ENCODE assay signal across 23 mouse cellular contexts in genomic region chr11:49261313-49261855, GRCm38 (mm10). TPM values are rescaled to one million over a fixed set of nuclear protein-coding genes. Genes with fewer than 3 reads are reported as not detected.
DNase-seq lines count a peak whose midpoint lies in the region; ATAC-seq and TF ChIP-seq lines count a peak whose summit lies in the region.
"Had no signal": no experiment of that assay in that cellular context is flagged by ENCODE, and none has a peak within 500 bp of the region (broad histone marks: within the 10 kb centered on the region; RNA-seq: fewer than 3 reads in every experiment).

No protein-coding gene starts in this region.

- no peak overlapping the region for H3K4me2 ChIP-seq in heart, embryonic 16.5 days (ENCODE audit: low read depth, low read length)
- no peak overlapping the region for H3K4me2 ChIP-seq in embryonic facial prominence, embryonic 15.5 days (replicated peaks)
- H3K4me2 ChIP-seq: forebrain, embryonic 13.5 days; limb, embryonic 15.5 days; lung, embryonic 14.5 days; midbrain, embryonic 15.5 days; stomach, embryonic 15.5 days had no signal

- H3K4me1 ChIP-seq in heart, embryonic 16.5 days (ENCODE audit: control insufficient read depth, insufficient read depth, low read length), result peaks cover 13% of the 10 kb centered on the region
- peaks cover 46% of the 10 kb centered on the region for H3K4me1 ChIP-seq in E14TG2a.4 (replicated peaks; ENCODE audit: low read depth, low read length)
- H3K4me1 ChIP-seq in embryonic facial prominence, embryonic 15.5 days, result no peaks in the 10 kb centered on the region
- H3K4me1 ChIP-seq: forebrain, embryonic 13.5 days; midbrain, embryonic 15.5 days had no signal

- peaks cover 26% of the 10 kb centered on the region for H3K36me3 ChIP-seq in heart, embryonic 16.5 days (ENCODE audit: control insufficient read depth, insufficient read depth)
- H3K36me3 ChIP-seq in E14TG2a.4 (ENCODE audit: insufficient read depth, low read length), result peaks cover 4% of the 10 kb centered on the region; the same call in 1 of the 2 replicates
- peaks cover 30% of the 10 kb centered on the region for H3K36me3 ChIP-seq in embryonic facial prominence, embryonic 15.5 days

- DNase-seq in heart, postnatal 14 days, result no peak
- DNase-seq in kidney, postnatal 10 days, result peak; percentile 45
- DNase-seq in left cerebral cortex, postnatal 36 days (ENCODE audit: low spot score in 2 of 2), result no peak
- no peak for DNase-seq in adrenal gland, adult 18-20 months (ENCODE audit: low spot score in 2 of 2)
- DNase-seq: cerebellum, adult 9-11 months; layer of hippocampus, adult 9-11 months; lung, embryonic 14.5 days; spleen, adult 18-20 months; thymus, adult 2 months had no signal

- intact Hi-C loops in heart, postnatal 14 days (cut with DNase I), result loop anchor here (10.0 kb wide), 1 partner anchor 467 kb away; no protein-coding TSS in a partner anchor
- intact Hi-C loops in left cerebral cortex, postnatal 36 days (cut with DNase I), result no loop called here

- H3K9ac ChIP-seq in heart, embryonic 16.5 days (ENCODE audit: low read length), result no peak overlapping the region
- no peak overlapping the region for H3K9ac ChIP-seq in embryonic facial prominence, embryonic 15.5 days
- H3K9ac ChIP-seq: forebrain, embryonic 13.5 days; limb, embryonic 15.5 days; lung, embryonic 14.5 days; midbrain, embryonic 15.5 days; stomach, embryonic 15.5 days had no signal

- no peak overlapping the region for H3K4me3 ChIP-seq in heart, embryonic 16.5 days (ENCODE audit: low read length)
- peak overlapping the region; percentile 70 for H3K4me3 ChIP-seq in E14TG2a.4 (replicated peaks; ENCODE audit: low read length)
- no peak overlapping the region for H3K4me3 ChIP-seq in embryonic facial prominence, embryonic 15.5 days (replicated peaks)
- H3K4me3 ChIP-seq: forebrain, embryonic 13.5 days; limb, embryonic 15.5 days; midbrain, embryonic 15.5 days; stomach, embryonic 15.5 days had no signal

- no peak overlapping the region for H3K27ac ChIP-seq in heart, embryonic 16.5 days (ENCODE audit: low read length)
- H3K27ac ChIP-seq in embryonic facial prominence, embryonic 15.5 days (replicated peaks), result no peak overlapping the region
- H3K27ac ChIP-seq: forebrain, embryonic 13.5 days; limb, embryonic 15.5 days; midbrain, embryonic 15.5 days; stomach, embryonic 15.5 days had no signal

- ATAC-seq in heart, embryonic 16.5 days (replicated peaks; ENCODE audit: extremely low read depth, insufficient read depth, low FRiP score), result 0 out of 2 replicates have a peak, but pooled peaks have one; percentile 21
- 0 out of 2 replicates have a peak, but pooled peaks have one; percentile 8 for ATAC-seq in embryonic facial prominence, embryonic 15.5 days (ENCODE audit: insufficient number of reproducible peaks, low FRiP score, low TSS enrichment, low read depth)
- no peak for ATAC-seq in megakaryocyte, adult 5-6 weeks (ENCODE audit: poor library complexity, severe bottlenecking)
- ATAC-seq: midbrain, embryonic 15.5 days had no signal

- no peaks in the 10 kb centered on the region for H3K27me3 ChIP-seq in heart, embryonic 16.5 days (ENCODE audit: control insufficient read depth, insufficient read depth, low read length)
- no peaks in the 10 kb centered on the region for H3K27me3 ChIP-seq in E14TG2a.4 (ENCODE audit: insufficient read depth, low read length)
- H3K27me3 ChIP-seq in embryonic facial prominence, embryonic 15.5 days, result no peaks in the 10 kb centered on the region
- H3K27me3 ChIP-seq: forebrain, embryonic 13.5 days; limb, embryonic 15.5 days; midbrain, embryonic 15.5 days; stomach, embryonic 15.5 days had no signal

- WGBS in heart, embryonic 16.5 days, result 94% methylated on average over 14 of the region's 14 CpGs
- 90% methylated on average over 14 of the region's 14 CpGs for WGBS in embryonic facial prominence, embryonic 15.5 days

- no peaks in the 10 kb centered on the region for H3K9me3 ChIP-seq in heart, embryonic 16.5 days (replicated peaks; ENCODE audit: control insufficient read depth, low read length)
- H3K9me3 ChIP-seq in E14TG2a.4 (ENCODE audit: low read length), result no peaks in the 10 kb centered on the region
- H3K9me3 ChIP-seq in embryonic facial prominence, embryonic 15.5 days (replicated peaks), result no peaks in the 10 kb centered on the region
- H3K9me3 ChIP-seq: forebrain, embryonic 13.5 days; limb, embryonic 15.5 days; midbrain, embryonic 15.5 days; stomach, embryonic 15.5 days had no signal

- no peak for TF ChIP-seq CTCF in E14TG2a.4 (conservative IDR thresholded peaks at IDR 0.05; ENCODE audit: low read length)

RNA-seq across cellular contexts. Expression of gene Olfr1393, which starts 16.7 kb away (rescaled TPM):
- polyA plus RNA-seq in heart, embryonic 16.5 days (2015; fragmentation: Nextera tagmentation; extraction: Ambion mirVana), result 0.15 and 0.17 TPM in 2 replicates
- total RNA-seq in heart, postnatal 14 days (2021), result under 1 TPM; 0.32 to 0.48 TPM
- polyA plus RNA-seq in embryonic facial prominence, embryonic 15.5 days (2015; fragmentation: Nextera tagmentation; extraction: Ambion mirVana), result 0.11 TPM in 1 of 2 replicates, not detected in the other
- under 1 TPM; 0.25 to 0.29 TPM for total RNA-seq in left cerebral cortex, postnatal 36 days (2021)
- not detected in 2 replicates for total RNA-seq in megakaryocyte, adult 5-6 weeks (2015)
- total RNA-seq in megakaryocyte, adult 5-6 weeks (2017), result not detected in 2 replicates
- total RNA-seq in adrenal gland, adult 18-20 months (2021), result not detected
- polyA plus RNA-seq: hindbrain, embryonic 11.5 days; limb, embryonic 15.5 days; lung, embryonic 14.5 days; midbrain, embryonic 15.5 days; stomach, embryonic 15.5 days had no signal

RNA-seq across cellular contexts. Expression of gene Mgat1, which starts 17.4 kb away (rescaled TPM):
- polyA plus RNA-seq in heart, embryonic 16.5 days (2015; fragmentation: Nextera tagmentation; extraction: Ambion mirVana), result 57.4 and 61.4 TPM in 2 replicates
- 10 to 100 TPM; 59.3 to 68.4 TPM for total RNA-seq in heart, postnatal 14 days (2021)
- polyA plus RNA-seq in embryonic facial prominence, embryonic 15.5 days (2015; fragmentation: Nextera tagmentation; extraction: Ambion mirVana), result 71.7 and 75.4 TPM in 2 replicates
- 10 to 100 TPM; 66.0 to 78.6 TPM for total RNA-seq in left cerebral cortex, postnatal 36 days (2021)
- total RNA-seq in megakaryocyte, adult 5-6 weeks (2015), result 33.6 and 36.0 TPM in 2 replicates
- 42.6 and 42.9 TPM in 2 replicates for total RNA-seq in megakaryocyte, adult 5-6 weeks (2017)
- total RNA-seq in adrenal gland, adult 18-20 months (2021), result 100 to 1,000 TPM; 114 to 141 TPM

RNA-seq across cellular contexts. Expression of gene Olfr1392, which starts 23.7 kb away (rescaled TPM):
- polyA plus RNA-seq in heart, embryonic 16.5 days (2015; fragmentation: Nextera tagmentation; extraction: Ambion mirVana), result not detected in 2 replicates
- not detected for total RNA-seq in heart, postnatal 14 days (2021)
- not detected in 2 replicates for polyA plus RNA-seq in embryonic facial prominence, embryonic 15.5 days (2015; fragmentation: Nextera tagmentation; extraction: Ambion mirVana)
- not detected for total RNA-seq in left cerebral cortex, postnatal 36 days (2021)
- total RNA-seq in megakaryocyte, adult 5-6 weeks (2015), result 0.84 TPM in 1 of 2 replicates, not detected in the other
- total RNA-seq in megakaryocyte, adult 5-6 weeks (2017), result not detected in 2 replicates
- under 1 TPM in 1 of 2 experiments, not detected in 1; 0.10 TPM for total RNA-seq in adrenal gland, adult 18-20 months (2021)
- polyA plus RNA-seq: forebrain, embryonic 13.5 days; heart, embryonic 14.5 days; hindbrain, embryonic 11.5 days; lung, embryonic 14.5 days; neural tube, embryonic 11.5 days; stomach, embryonic 15.5 days had no signal

RNA-seq across cellular contexts. Expression of gene Olfr10, which starts 43.2 kb away (rescaled TPM):
- not detected in 2 replicates for polyA plus RNA-seq in heart, embryonic 16.5 days (2015; fragmentation: Nextera tagmentation; extraction: Ambion mirVana)
- total RNA-seq in heart, postnatal 14 days (2021), result not detected
- not detected in 2 replicates for polyA plus RNA-seq in embryonic facial prominence, embryonic 15.5 days (2015; fragmentation: Nextera tagmentation; extraction: Ambion mirVana)
- total RNA-seq in left cerebral cortex, postnatal 36 days (2021), result not detected
- total RNA-seq in megakaryocyte, adult 5-6 weeks (2015), result not detected in 2 replicates
- not detected in 2 replicates for total RNA-seq in megakaryocyte, adult 5-6 weeks (2017)
- total RNA-seq in adrenal gland, adult 18-20 months (2021), result not detected
- total RNA-seq: left cerebral cortex, postnatal 14 days had no signal
- polyA plus RNA-seq: forebrain, embryonic 13.5 days; gonadal fat pad, adult 2 months; heart, embryonic 14.5 days; hindbrain, embryonic 11.5 days; limb, embryonic 15.5 days; lung, embryonic 14.5 days; midbrain, embryonic 15.5 days; neural tube, embryonic 11.5 days; stomach, embryonic 15.5 days; thymus, adult 2 months; urinary bladder, adult 2 months had no signal

RNA-seq across cellular contexts. Expression of gene Zfp62, which starts 58.3 kb away (rescaled TPM):
- polyA plus RNA-seq in heart, embryonic 16.5 days (2015; fragmentation: Nextera tagmentation; extraction: Ambion mirVana), result 28.3 and 30.0 TPM in 2 replicates
- 10 to 100 TPM; 26.3 to 27.0 TPM for total RNA-seq in heart, postnatal 14 days (2021)
- 36.0 and 36.7 TPM in 2 replicates for polyA plus RNA-seq in embryonic facial prominence, embryonic 15.5 days (2015; fragmentation: Nextera tagmentation; extraction: Ambion mirVana)
- total RNA-seq in left cerebral cortex, postnatal 36 days (2021), result 10 to 100 TPM; 45.8 to 55.7 TPM
- 46.3 and 59.7 TPM in 2 replicates for total RNA-seq in megakaryocyte, adult 5-6 weeks (2015)
- total RNA-seq in megakaryocyte, adult 5-6 weeks (2017), result 59.0 and 80.3 TPM in 2 replicates
- 10 to 100 TPM; 27.0 to 34.6 TPM for total RNA-seq in adrenal gland, adult 18-20 months (2021)
